Mouse (Mus musculus) lung, postnatal 0 days (tissue): ENCODE measurements around the gene Tub. TPM values are rescaled to one million over a fixed set of nuclear protein-coding genes. Genes with fewer than 3 reads are reported as not detected.

ENCODE experiments used
- ATAC-seq: fragments of 200-750 bp; cut with Nextera tagmentation; 2 replicates; pipeline ENCODE4 v1.8.0; 2017; ENCODE audit warnings: moderate library complexity
- DNase-seq: peaks from one replicate; pipeline ENCODE4 v3.0.0-alpha.2; 2016; ENCODE audit warnings: low spot score
- H3K27ac ChIP-seq: fragments of 300-500 bp; sonication (generic); 2 replicates; pipeline ENCODE4 v1.5.1; 2014; ENCODE audit warnings: antibody characterized with exemption, mild to moderate bottlenecking, low read length, mixed read lengths
- H3K27me3 ChIP-seq: fragments of 300-500 bp; sonication (generic); replicated peaks from 2 replicates; pipeline ENCODE4 v1.6.1; 2014; ENCODE audit warnings: low read length, mixed read lengths; ENCODE audit not compliant: insufficient read depth
- H3K36me3 ChIP-seq: fragments of 300-500 bp; sonication (generic); 2 replicates; pipeline ENCODE4 v1.6.1; 2014; ENCODE audit warnings: low read length, mixed read lengths; ENCODE audit not compliant: insufficient read depth
- H3K4me1 ChIP-seq: fragments of 300-500 bp; sonication (generic); 2 replicates; pipeline ENCODE4 v1.6.1; 2014; ENCODE audit warnings: antibody characterized with exemption, low read depth, low read length, mixed read lengths; ENCODE audit not compliant: insufficient read depth
- H3K4me2 ChIP-seq: fragments of 300-500 bp; sonication (generic); replicated peaks from 2 replicates; pipeline ENCODE4 v1.6.1; 2014; ENCODE audit warnings: low read depth, mild to moderate bottlenecking, low read length, moderate library complexity, mixed read lengths
- H3K4me3 ChIP-seq: fragments of 300-500 bp; sonication (generic); 2 replicates; pipeline ENCODE4 v1.5.1; 2014; ENCODE audit warnings: low read depth, low read length
- H3K9ac ChIP-seq: fragments of 300-500 bp; sonication (generic); replicated peaks from 2 replicates; pipeline ENCODE4 v1.6.1; 2014; ENCODE audit warnings: low read depth, mild to moderate bottlenecking
- H3K9me3 ChIP-seq: fragments of 300-500 bp; sonication (generic); 2 replicates; pipeline ENCODE4 v1.6.1; 2016; ENCODE audit warnings: low read length, mixed read lengths
- CTCF ChIP-seq: IDR thresholded peaks from 2 replicates; pipeline ENCODE4 v1.5.1; 2016; ENCODE audit warnings: antibody characterized with exemption, mild to moderate bottlenecking
- EP300 ChIP-seq: IDR thresholded peaks from 2 replicates; pipeline ENCODE4 v1.6.1; 2016; ENCODE audit warnings: antibody characterized with exemption, mild to moderate bottlenecking, control low read depth
- WGBS: fragments of 180-500 bp; shearing (Covaris S2); extraction: QIAGEN DNeasy Blood & Tissue Kit; methylation state at CpG from one replicate; pipeline ENCODE4 v1.1.7; 2014; 5-methylcytosine and 5-hydroxymethylcytosine counted together
- polyA plus RNA-seq: library from polyadenylated mRNA; unstranded; fragments of >200 nt; fragmentation: Nextera tagmentation; extraction: Ambion mirVana; gene quantifications from 2 replicates; pipeline ENCODE4 v1.2.1, GENCODE M21; 2015

The Tub gene
- 0.29 and 0.38 TPM in 2 replicates for polyA plus RNA-seq

DNA sequence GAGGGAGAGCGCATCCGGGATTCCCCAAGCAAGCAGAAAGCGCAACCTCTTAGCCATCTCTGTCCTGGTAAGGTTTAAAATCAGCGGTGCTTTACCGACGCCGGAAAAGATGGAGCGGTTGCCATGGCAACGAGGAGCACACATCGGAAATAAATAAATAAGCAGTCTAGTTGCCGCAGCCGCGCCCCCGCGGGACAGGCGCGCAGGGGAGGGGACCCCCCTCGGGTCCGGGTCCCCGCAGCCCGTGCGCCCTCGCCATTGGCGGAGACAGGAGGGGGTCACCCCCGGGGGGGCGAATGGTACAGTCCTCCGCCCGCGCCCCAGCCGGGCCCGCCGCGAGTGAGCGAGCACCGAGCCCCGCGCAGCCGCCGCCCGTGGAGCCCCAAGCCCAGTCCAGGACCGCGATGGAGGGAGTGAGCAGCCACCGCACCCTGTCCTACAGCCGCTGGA is at the start of gene Tub:
Gene Tub (plus strand): TSS at position 27 of the 450 bp plus-strand sequence.
- DNase-seq (peak; percentile 42), ATAC-seq (peak; percentile 16; the same call in 1 of the 2 replicates)
- WGBS = under 1% methylated on average over 36 of the region's 44 CpGs
- H3K9ac ChIP-seq = no peak within 1 kb of the TSS
- peaks cover 5% of the 10 kb centered on the region; the same call in 1 of the 2 replicates for H3K36me3 ChIP-seq
- peaks cover 19% of the 10 kb centered on the region for H3K27me3 ChIP-seq
- H3K4me2 ChIP-seq = peak within 1 kb of the TSS; percentile 48
- no peak within 1 kb of the TSS for H3K27ac ChIP-seq
- H3K4me3 ChIP-seq = peak within 1 kb of the TSS; percentile 30
- no peaks in the 10 kb centered on the region for H3K4me1 ChIP-seq
- TF ChIP-seq EP300 (no peak), CTCF (no peak)
- H3K9me3 ChIP-seq = no peaks in the 10 kb centered on the region

DNA sequence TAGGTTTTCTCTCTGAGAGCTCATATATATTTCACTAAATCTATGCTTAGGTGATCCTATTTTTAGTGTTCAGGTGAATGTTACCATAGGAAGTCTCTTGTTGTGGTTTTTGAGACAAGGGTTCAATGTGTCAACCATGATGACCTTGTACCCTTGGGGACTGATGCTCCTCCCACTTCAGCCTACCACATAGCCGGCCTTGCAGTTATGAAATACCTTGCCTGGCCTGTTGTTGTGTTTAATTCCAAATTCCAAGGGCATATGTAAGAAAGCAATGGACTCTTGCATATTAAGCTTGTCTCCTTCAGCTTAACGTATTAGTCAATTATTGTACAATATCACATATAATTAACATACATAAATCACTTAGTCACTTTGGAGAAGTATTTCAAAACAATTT is 46.2 kb upstream of the Tub start:
- Histone ChIP-seq H3K36me3 (no peaks in the 10 kb centered on the region), H3K27me3 (no peaks in the 10 kb centered on the region), H3K27ac (no peak overlapping the region), H3K9ac (no peak overlapping the region), H3K9me3 (no peaks in the 10 kb centered on the region), H3K4me2 (no peak overlapping the region), H3K4me3 (no peak overlapping the region), H3K4me1 (no peaks in the 10 kb centered on the region)
- TF ChIP-seq CTCF (no peak), EP300 (no peak)
- ATAC-seq (no peak), DNase-seq (no peak)
- WGBS = 73% methylated on average over 2 of the region's 2 CpGs

DNA sequence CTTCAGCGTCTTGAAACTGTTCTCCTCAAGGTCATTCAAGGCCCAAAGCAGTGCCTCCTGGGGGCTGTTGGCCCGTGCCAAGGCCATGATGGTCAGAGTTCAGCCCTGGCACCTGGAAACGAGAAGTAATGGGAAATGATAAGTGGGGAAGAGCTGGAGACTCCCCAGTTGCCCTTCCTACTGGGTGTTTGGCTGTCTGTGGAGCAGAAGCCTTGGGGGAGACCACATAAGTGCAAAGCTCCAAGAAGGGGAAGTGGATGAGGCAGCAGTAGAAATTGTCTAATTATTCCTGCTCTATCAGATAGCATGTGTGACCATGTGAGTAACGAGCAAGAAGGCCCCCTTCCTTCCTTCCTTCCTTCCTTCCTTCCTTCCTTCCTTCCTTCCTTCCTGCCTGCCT is 23.1 kb upstream of the Tub start:
- DNase-seq (no peak), ATAC-seq (no peak)
- Histone ChIP-seq H3K4me3 (no peak overlapping the region), H3K4me2 (no peak overlapping the region), H3K9me3 (no peaks in the 10 kb centered on the region), H3K36me3 (no peaks in the 10 kb centered on the region), H3K4me1 (no peaks in the 10 kb centered on the region), H3K27me3 (no peaks in the 10 kb centered on the region), H3K27ac (no peak overlapping the region), H3K9ac (no peak overlapping the region)
- TF ChIP-seq CTCF = no peak
- TF ChIP-seq EP300 = no peak
- WGBS = 60% methylated on average over 4 of the region's 4 CpGs

DNA sequence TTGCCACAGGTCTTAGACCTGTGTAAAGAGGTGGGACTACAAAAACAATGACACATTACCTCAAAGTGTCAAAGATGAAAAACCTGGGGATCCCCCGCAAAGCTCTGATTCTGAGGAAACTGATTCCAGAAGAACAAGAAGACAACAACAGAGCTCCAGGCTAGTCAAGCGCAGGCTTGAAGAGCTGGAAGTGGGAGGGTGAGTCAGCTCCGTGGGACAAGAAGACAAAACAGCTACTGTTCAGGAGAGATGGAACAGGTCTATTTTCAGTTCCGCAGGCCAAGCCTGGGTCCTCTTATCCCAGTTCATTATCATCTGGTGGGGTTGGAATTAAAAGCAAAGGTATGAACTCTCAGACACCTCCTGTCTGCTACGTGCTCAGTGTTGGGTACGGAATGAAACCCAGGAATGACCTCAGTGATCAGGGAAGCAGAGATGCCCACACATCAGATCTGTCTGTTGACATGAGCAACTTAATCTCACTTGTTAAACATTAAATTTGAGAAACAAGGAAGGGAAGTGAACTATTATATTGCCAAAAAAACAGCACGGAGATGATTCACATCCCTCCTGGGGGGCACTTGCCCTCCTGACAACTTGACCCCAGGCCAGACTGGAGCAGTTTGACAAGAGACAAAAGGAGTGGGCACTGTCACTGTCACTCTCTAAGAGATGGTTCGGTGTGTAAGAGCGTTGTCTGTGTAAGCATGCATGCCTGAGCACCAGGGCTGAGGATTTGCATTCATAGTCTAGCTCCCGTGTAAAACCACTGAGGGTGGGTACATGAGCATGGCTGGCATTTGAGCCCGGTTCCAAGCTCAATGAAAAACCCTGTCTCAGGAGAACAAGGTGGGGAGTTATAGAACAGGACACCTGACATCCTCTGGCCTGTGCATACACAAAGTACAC is 21.6 kb upstream of the Tub start:
- no peak for ATAC-seq
- DNase-seq = no peak
- H3K27me3 ChIP-seq = no peaks in the 10 kb centered on the region
- H3K27ac ChIP-seq = no peak overlapping the region
- H3K4me2 ChIP-seq = no peak overlapping the region
- H3K36me3 ChIP-seq = no peaks in the 10 kb centered on the region
- H3K4me3 ChIP-seq = no peak overlapping the region
- H3K9ac ChIP-seq = no peak overlapping the region
- H3K4me1 ChIP-seq = no peaks in the 10 kb centered on the region
- no peaks in the 10 kb centered on the region for H3K9me3 ChIP-seq
- TF ChIP-seq CTCF = no peak
- no peak for TF ChIP-seq EP300
- WGBS = 74% methylated on average over 11 of the region's 11 CpGs

DNA sequence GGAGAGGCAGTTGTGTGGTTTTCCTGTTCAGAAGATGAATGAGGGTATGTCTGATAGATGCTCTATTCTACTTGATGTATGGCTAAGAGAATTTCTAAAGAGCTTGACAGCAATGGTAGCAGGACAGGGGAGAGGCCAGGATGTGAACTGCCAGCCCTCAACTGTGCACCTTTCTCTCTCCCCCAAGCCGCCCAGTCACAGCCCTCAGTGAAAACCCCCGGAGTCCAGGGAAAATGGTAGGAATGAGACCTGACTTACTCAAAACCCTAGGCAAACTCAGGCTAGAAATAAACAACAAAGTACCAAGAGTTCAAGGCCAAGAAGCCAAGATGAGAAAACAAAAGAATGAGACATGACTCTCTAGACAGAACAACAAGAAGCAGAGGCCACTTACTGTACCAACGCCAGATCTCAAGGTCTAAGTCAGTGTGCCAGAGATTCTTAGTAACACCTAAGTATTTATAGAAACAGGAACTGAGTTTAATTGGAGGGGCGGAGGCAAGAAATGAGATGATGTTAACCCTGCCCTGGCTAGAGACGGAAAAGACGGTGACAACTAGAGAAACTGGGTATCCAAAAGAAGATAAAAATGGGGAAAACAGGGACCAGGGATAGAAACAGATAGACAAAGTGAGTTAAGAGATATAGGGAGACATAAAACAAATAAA is 20.3 kb upstream of the Tub start, which contains the start of gene Nlrp10:
Gene Nlrp10 (minus strand): TSS at position 453 of the 668 bp plus-strand sequence.
- no peaks in the 10 kb centered on the region for H3K9me3 ChIP-seq
- no peak for TF ChIP-seq EP300
- no peak for TF ChIP-seq CTCF
- 46% methylated on average over 6 of the region's 6 CpGs for WGBS
- H3K27me3 ChIP-seq = no peaks in the 10 kb centered on the region
- no peak within 1 kb of the TSS for H3K4me2 ChIP-seq
- DNase-seq = no peak
- H3K9ac ChIP-seq = no peak within 1 kb of the TSS
- H3K27ac ChIP-seq = no peak within 1 kb of the TSS
- no peak within 1 kb of the TSS for H3K4me3 ChIP-seq
- H3K36me3 ChIP-seq = no peaks in the 10 kb centered on the region
- no peak for ATAC-seq
- peaks cover 2% of the 10 kb centered on the region; the same call in 1 of the 2 replicates for H3K4me1 ChIP-seq
